Mouse (Mus musculus) heart, adult 2 months (tissue): ENCODE data around the gene Tango2.

Experiments used
- CTCF ChIP-seq: fragments of 200-600 bp; IDR thresholded peaks from 2 replicates; pipeline ENCODE4 v1.8.1; 2022; ENCODE audit warnings: antibody characterized with exemption, mild to moderate bottlenecking, moderate library complexity
- EP300 ChIP-seq: fragments of 200-500 bp; IDR thresholded peaks from 2 replicates; pipeline ENCODE4 v1.6.1; 2011; ENCODE audit warnings: low read depth, low read length, control low read depth; ENCODE audit not compliant: insufficient read depth
- POLR2A ChIP-seq: fragments of 200-500 bp; IDR thresholded peaks from 2 replicates; pipeline ENCODE4 v1.6.1; 2011; ENCODE audit warnings: mild to moderate bottlenecking, low read depth, low read length, control low read depth; ENCODE audit not compliant: insufficient read depth

DNA sequence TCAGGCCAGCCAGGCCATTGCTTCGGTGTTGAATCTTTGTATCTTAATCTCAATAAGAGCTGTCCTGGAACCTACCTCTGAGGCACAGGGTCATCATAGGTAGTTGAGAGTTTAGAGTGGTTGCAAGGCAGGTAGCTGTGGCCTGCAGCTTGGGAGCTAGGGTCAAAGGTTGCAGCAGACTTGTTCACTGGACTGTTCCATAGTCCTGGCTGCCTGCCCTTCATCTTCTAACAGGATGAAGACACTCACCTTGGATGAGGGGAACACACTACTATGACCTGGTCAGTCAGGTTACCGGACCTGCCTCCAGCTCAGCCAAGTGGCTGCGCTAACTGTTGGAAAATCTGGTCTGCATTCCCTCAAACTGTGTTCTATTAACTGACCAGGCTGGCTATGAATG is 43.2 kb upstream of the Tango2 start:
- TF ChIP-seq CTCF (no peak), POLR2A (no peak), EP300 (no peak)
